Mouse (Mus musculus): ENCODE results near the gene Thada.
A peak's percentile ranks its signal among the peaks of the same experiment; 100 is the strongest.

Gene Thada

DNA sequence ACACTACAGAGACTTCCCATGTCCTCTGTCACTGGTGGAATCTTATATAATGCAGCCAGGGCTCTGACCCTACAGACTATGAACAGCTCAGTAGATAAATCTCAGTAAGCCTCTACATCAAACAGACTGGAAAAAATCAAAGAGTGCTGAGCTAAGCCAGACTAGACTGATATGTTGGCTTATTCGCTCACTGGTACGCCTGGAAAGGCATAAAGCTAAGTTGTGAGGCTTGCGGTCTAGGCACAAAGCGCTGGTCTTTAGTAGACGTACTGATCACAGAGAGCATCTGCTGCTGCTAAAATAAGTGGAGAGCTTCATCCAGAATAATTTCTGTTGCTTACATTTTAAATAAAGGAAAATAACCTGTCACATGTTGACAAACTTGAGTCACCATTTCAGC is 95.6 kb downstream of the Thada start:
- DNase-seq (ENCODE audit: low spot score), result no peak

DNA sequence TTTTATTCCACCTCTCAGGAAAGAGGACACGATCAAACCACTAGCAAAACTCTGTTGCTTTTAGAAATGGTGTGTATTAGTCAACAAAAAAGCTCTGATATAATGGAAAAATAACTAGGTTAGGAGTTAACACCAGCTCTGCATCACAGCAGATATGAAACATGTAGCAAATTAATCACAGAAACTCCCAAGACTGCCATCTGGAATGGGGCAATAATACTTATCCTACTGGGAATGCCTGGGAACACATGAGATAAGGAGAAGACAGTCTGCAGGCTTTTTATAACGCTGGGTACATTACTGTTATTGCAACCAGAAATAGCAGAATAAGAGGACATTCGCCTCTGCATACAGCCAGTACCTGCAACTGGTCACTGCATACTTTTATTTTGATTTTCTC is 96.2 kb downstream of the Thada start:
- DNase-seq (ENCODE audit: low spot score), result no peak

DNA sequence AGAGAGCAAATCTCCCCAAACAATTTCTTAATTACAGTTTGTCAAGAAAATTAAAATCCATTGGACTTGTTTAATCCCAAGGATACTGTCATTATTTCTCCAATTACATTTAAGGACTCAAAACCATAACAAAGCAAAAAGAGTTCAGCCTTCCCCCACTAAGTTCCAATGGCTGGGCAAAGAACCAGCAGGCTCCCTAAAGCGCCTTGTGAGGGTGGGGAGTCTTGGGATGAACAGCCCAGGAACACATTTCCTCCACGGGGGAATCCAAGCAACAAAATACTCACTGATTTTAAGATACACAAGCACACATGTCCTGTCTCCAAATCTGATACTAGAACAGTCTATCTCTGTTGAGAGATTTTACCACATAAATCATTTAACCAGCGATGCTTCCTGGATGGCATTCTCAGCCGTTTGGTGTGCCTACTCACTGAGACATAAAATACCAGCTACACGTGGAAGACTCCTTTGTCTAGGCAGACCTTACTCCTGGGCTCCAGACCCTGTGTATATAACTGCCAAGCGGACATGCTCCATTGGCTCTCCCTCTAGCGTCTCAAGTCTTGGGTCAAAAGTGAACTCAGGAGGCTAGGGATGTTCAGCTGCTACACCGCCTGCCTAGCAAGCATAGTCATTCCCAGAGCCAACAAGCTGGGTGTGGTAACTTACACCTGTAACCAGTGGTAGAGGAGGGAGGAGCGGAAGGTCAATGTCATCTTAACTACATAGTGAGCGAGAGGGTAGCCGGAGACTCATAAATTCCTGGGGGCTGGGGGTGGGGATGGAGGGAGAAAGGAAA is 97.6 kb downstream of the Thada start:
- DNase-seq (ENCODE audit: low spot score), result no peak

DNA sequence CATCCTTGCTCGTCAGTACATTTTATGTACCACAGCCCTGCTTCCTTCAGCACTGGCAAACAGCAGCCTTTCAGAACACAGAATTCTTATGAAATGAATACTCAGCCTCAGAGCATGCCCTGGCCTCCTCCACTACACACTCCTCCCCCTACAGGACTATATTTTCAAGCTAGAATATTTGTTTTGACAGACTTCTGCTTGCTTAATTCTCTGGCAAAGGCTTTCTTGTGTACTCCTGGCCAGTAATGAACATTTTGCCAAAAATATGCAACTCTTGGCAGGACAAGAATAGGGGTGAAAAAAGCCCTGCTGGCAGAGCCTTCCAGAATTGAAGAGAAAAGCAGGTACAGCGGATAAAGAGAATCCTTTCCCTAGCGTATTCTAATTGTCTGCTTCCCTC is 98.3 kb downstream of the Thada start:
- no peak for DNase-seq (ENCODE audit: low spot score)

DNA sequence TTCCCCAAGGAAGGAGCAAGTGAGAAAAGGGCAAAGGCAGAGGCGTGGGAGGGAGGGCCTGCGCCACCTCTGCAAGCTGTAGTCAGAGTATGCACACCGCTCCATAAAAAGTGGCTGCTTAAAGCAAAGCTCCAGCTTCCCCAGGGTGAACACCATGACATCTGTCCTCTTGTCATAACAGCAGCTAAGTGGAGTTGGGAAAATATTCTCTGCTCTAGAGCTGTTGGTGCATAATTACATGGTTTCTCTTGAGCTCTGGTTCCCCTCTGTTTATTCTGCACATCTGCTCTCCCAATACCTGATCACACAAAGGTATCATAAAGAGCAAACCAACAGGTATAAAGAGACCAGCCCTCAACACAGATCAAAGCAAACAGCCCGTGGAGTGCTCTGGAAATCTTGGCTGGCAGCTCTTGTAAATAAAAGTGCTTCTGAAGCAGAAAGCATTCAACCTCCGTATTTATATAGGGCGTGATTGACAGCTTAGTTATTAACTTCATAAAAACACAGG is 100.2 kb downstream of the Thada start:
- DNase-seq (ENCODE audit: low spot score), result no peak

DNA sequence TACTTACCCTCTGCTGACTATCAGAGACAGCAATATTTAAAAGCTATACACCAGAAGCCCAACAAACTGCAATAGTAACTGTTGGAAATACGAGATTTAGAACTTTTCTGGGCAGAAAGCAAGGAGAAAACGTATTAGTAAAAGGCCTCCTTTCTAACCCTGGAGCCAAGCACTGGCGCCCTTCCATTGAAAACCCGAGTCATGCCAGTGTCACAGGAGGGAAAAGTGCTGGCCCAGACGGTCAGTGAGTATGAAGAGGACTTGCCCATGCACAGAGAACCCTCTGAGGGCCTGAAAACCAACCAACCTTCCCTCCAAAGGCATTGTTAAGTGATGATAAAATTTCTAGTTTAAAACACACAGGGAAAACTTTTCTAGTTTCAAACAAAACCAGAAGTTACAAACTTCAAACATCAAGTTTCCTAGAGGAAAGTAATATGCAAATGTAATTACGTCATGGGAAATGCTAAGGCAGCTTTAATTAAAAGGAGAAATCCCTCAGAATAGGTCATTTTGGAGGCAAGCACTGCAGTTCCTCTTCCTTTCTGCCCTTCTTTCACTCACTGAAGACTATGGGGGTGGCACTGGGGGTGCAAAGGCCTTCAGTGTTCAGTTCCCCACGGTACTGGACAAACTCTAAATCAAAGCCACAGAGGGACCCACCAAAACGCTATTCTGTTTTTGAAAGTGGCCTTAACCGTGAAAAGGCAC is 100.8 kb downstream of the Thada start:
- no peak for DNase-seq (ENCODE audit: low spot score)

DNA sequence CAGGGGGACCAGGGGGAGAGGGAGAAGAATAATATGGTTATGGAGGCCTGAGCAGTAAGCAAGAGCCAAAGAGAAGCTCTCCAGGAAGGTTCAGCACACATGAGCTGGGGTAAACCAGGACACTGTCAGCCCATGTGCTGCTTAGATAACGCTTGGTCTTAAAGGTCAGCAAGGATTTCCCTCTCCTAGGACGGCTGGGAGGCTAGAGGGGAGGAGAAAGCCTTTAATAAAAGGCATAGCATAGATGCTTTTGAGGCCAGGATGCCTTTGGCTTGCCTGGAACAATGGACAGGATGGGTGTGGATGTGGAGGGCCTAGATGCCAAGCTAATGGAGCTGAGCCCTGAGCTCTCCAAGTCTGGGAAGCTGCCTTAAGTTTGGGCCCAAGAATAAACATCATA is 102.6 kb downstream of the Thada start:
- no peak for DNase-seq (ENCODE audit: low spot score)

DNA sequence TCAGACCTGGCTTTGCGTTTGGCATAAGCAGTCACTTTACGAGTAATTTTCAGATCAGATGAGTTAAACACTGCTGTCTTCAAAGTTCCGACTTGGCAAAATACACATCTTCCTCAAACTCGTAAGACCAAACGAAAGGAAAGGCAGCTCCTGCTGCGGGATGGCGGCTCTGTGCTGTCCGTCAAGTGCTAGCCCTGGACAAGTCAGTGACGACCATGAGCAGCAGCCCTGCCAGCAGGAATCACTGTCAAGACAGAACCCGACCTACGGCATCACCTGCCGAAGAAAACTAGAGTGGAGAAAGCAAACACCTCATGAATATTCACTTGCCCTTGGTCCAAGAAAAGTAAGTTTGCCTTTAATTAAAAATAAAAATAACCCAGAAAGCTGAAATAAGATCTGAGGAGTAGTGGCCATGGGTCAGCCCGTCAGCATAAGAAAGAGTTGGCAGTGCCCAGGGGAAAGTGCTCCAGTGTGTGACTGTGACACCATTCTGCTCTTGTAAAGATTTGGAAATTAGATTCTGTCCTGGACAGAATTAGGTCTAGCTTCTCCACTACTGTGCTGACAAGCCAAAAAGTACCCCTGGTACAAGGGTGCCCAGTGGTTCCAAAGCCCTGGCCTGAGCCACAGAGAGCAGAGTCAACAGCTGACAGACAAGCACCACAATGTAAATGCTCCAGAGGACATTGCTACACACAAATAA is 103.3 kb downstream of the Thada start:
- no peak for DNase-seq (ENCODE audit: low spot score)

DNA sequence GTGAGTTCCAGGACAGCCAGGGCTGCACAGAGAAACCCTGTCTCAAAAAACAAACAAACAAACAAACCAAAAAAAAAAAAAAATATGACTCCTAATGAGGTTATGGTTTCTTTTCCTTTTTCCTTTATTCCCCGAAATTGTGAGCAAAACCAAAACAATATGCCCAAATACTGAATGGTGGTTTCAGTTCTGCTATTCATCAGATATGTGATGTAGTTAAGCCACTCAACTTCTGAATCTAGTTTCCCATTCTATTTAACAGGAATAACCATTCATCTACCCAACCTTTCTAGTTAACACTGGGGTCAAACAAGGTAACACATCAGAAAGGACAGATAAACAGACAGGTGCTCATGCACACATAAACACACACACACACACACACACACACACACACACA is 105.0 kb downstream of the Thada start:
- DNase-seq (ENCODE audit: low spot score), result no peak

DNA sequence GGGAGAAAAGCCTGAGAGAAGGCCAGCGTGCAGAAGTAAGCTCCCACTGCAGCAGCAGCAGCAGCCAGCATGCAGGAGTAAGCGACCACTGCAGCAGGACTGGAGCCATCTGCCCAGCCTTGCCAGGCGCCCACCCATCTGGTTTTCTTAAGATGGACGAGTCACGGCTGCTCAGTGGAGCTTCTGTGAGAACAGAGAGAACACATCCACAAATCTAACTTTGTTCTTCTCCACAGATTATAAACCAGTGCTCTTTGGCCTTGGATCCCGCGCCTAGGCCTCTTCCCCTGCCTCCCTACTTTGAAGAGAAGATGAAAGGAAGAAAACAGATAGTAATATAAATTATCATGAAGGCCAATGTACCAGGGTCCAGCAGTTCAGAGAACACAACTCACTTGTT is 106.2 kb downstream of the Thada start:
- no peak for DNase-seq (ENCODE audit: low spot score)

DNA sequence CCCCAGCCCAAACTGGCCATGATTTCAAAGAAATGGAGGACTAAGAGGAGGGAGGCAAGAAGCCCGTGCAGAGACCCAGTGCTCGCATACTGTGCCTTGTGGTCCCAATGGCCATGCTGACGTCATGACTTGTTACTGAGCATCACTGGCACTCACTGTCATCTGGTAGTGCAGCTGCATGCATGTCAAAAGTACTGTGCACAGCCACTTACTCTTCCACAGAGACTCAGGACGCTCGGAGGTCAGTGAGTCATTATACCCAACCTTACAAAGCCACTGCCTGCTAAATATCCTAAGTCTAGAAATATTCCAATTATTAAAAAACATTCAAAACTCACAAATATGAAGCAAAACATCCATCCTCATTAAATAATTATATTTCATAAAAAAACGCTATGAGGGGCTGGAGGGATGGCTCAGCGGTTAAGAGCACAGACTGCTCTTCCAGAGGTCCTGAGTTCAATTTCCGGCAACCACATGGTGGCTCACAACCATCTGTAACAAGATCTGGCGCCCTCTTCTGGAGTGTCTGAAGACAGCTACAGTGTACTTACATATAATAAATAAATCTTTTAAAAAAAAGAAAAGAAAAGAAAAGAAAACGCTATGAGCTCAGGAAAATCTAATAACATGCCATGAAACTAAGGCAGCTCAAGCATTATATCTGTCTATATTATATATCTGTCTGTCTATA is 106.9 kb downstream of the Thada start:
- DNase-seq (ENCODE audit: low spot score), result no peak

DNA sequence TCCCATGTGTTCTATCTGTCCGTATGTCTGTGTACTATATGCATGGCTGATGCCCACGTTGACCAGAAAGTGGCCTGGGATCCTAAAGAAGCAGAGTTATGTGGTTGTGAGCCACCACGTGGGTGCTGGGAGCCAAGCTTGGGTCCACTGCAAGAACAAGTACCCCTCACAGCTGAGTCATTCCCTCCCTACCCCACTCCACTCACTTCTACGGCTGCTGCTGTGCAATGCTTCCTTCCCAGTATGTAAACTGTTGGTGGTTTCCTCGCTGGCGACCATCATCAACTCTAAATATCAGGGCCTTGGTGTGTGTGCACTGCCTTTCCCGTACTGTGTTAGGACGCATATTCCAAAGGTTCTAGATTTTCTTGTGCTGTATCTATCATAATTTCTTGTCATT is 108.2 kb downstream of the Thada start:
- DNase-seq (ENCODE audit: low spot score), result no peak

DNA sequence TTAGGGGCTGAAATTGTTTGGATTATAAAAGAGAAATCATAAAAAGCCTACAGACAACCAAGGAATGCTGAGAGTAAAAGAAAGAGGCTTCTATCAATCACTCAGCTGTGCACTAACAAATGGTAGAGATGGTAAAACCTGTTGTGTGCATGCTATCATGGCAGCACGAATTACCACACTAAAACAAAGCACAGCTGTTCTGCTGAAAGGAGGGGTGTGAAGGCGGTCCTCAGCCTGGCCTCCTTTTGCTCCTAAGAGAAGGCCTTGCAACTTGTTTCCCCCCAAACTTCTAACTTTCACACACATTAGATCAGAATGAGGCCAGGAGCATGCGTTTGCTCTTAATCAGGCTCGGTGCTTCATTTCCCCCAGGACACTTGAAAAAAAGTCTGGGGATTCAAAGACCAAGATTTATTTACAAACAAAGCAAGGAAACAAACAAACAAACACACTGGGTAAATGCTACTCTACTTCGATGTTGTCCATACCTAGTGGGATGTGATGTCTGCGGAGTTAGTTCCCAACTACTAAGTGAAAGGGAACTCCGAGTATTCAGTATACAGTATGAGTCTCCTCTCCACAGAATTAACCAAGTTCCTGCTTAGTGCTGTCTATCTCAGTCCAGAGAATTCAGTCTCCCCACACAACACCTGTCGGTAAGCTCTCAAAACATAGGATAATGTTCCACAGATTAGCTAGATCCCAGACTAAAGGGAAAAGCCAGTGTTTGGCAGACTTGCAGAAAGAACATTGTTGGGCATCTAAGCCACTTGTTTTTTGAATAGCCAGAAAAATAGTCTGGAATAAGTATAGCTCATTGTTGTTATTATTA is 109.7 kb downstream of the Thada start:
- no peak for DNase-seq (ENCODE audit: low spot score)

DNA sequence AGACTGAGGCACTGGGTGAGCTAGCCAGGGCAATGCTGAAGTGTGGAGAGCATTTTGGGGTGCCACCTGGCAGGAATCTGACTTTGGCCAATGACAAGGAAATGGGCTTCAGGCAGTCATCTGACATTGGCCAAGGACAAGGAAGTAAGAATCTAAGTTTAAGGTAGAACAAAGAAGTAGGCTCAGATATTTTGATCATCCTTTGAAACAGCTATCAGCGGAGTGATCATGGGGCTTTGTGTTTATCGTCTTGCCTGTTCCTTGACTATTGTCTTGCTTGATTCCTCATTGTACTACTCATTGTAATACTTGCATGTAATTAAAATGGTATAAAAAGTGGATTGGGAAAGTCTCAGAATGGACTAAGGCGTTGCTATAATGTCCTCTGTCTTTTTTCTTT is 111.0 kb downstream of the Thada start:
- DNase-seq (ENCODE audit: low spot score), result no peak

DNA sequence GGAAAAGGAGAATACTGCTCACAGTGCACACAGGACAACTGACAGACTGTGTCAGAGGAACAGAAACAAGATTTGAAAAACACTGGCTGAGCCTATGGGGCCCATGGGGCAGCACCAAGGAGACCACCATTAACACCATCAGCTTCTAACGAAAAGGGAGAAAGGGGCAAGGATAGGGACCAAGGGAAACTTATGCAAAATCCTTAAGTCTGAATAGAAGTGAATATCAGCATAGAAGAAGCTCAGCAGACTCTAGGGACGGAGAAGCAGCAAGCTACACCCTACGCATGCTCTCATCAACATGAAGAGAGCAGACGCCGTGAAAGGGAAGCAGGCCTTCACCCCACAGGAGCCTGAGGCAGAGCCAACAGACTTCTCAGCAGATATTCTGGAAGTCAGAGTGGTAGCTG is 112.1 kb downstream of the Thada start:
- DNase-seq (ENCODE audit: low spot score), result no peak

DNA sequence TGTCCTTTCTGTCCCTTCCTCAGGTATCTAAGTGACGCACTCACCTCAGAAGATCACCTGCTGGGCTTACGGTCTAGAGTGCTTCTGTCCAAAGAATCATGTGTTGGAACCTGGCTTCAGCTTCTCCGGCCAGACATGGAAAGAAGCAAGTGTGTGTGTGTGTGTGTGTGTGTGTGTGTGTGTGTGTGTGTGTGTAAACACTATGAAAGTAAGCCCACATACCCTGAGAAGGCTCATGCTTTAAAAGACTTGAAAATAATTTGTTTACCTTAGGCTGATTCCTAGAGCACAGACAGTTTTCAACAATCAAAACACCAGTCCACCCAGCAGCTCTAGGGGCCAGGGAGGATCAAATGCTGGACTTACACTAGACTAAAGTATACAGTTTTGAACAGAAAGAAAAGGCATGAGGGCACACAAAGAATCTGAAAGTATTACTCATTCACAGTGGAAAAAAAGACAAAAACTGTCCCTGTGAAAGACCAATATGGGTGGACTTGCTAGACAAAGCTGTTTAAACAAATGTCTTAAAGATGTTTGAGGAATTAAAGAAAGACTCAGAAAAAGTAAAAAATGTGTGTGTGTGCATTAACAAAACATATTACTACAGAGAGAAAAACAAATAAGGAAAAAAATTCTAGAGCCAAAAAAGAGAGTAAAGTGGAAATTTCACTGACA is 112.6 kb downstream of the Thada start:
- no peak for DNase-seq (ENCODE audit: low spot score)

DNA sequence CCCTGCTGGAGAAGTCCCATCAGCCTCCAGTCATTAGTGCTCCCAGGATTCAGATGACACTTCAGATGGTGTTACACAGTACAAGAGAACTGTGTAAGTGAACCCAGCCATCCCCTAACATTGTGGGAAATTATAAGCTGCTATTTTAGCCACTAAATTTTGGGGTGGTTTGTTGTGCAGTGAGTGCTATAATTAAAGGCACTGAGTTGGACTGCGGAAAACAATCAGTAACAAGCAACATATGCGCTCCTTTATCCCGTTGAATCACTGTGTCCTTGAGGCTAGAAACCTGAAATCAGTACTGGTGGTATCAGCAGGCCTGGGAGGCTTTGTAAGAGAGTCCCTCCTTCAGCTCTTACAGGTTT is 113.2 kb downstream of the Thada start:
- no peak for DNase-seq (ENCODE audit: low spot score)

DNA sequence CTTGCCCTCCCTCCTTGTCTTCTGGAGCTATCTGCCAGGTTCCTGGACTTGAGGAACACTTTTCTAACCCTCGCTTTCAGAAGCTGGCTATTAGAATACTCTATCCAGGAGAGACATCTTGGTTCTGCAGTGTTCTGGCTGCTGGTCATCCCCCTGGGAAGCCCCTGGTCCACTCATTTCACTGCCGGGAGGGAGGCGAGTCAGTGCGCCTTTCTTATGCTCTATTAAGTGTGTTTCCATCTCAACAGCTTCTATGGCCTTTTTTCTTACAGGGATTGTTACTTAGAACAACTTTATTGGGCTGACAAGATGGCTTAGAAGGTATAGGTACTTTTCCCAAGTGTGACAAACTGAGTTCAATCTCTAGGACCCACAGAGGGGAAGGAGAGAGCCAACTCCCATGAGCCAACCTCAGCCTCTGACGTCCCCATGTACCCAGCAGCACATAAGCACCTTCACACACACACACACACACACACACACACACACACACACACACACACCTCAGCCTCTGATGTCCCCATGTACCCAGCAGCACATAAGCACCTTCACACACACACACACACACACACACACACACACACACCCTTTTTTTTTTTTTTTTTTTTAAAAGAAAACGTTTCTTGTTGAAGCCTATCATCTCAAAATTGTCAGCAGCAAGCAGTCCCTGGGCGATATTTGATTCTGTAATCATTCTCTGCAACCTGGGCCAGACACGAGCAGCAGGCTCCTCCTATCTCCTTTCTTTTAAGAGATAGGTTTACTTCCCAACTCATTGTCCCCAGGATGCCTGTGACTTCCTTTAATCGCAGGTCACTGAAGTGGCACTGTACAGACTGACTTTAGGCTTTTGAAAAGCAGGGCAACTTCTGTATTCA is 113.9 kb downstream of the Thada start:
- no peak for DNase-seq (ENCODE audit: low spot score)

DNA sequence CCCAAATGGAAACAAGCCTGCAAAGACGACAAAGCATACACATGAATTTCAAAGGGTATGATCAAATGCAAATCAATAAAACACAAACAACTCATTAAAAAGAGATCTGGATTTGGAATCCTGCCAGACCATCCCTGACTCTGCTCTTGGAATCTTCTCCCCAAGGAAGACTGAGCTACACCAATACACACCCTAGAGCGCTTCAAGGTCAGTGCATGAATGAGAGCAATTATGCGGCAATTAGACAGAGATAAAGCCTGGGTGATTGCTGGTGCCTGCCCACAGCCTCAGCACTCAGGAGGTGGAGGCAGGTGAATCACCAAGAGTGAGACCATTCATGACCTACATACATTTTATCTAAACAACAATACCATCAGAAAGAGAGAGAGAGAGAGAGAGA is 114.7 kb downstream of the Thada start:
- peak; percentile 38 for DNase-seq (ENCODE audit: low spot score)

DNA sequence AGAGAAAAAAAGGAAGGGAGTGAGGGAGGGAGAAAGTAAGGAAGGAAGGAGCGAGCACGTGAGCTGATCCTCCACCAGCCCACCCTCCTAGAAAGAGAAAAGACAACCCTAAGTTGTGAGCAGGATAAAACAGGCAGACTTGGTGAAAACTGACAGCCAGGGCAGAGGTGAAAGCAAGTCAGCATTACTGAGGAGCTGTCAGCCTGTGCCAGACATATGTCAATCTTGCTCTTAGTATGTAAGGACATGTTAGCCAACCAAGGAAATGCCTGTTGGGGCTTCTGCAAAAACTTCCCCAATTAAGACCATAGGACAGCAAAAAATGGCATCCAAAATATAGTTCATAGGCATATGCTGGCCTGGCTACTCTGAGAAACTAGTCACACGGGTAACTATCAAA is 117.1 kb downstream of the Thada start:
- DNase-seq (ENCODE audit: low spot score), result no peak

All from testis, postnatal 14 days (tissue).